Mouse (Mus musculus) lung, embryonic 16.5 days (tissue): Measurements from ENCODE around the gene Sh2d1b1. TPM values are rescaled to one million over a fixed set of nuclear protein-coding genes. Genes with fewer than 3 reads are reported as not detected.

Experiments
- polyA plus RNA-seq: library from polyadenylated mRNA; unstranded; fragments of >200 nt; fragmentation: Nextera tagmentation; extraction: Ambion mirVana; gene quantifications from 2 replicates; pipeline ENCODE4 v1.2.1, GENCODE M21; 2015

The Sh2d1b1 gene
- polyA plus RNA-seq, 1 experiment from 2014 or later, result 1.4 TPM

Other genes with a start within 250 kb of the Sh2d1b1 start
- gene Ddr2, start 166.6 kb upstream of the Sh2d1b1 start, polyA plus RNA-seq, result 38.2 and 45.0 TPM in 2 replicates
- 52.7 and 53.6 TPM in 2 replicates for gene Uap1, start 102.4 kb upstream of the Sh2d1b1 start, polyA plus RNA-seq
- 6.8 and 7.3 TPM in 2 replicates for gene Uhmk1, start 61.9 kb upstream of the Sh2d1b1 start, polyA plus RNA-seq
- 0.58 TPM in 1 of 2 replicates, not detected in the other for gene Sh2d1b2, start 44.6 kb upstream of the Sh2d1b1 start, polyA plus RNA-seq
- 3.1 and 3.3 TPM in 2 replicates for gene Gm7694, start 29.0 kb downstream of the Sh2d1b1 start, polyA plus RNA-seq
- 1.2 and 1.3 TPM in 2 replicates for gene Spata46, start 31.5 kb downstream of the Sh2d1b1 start, polyA plus RNA-seq